Mouse (Mus musculus) MEL (cell line): ENCODE results near the gene Nadk. TPM values are rescaled to one million over a fixed set of nuclear protein-coding genes. Genes with fewer than 3 reads are reported as not detected.

Source experiments
- DNase-seq: peaks from one replicate; pipeline ENCODE4 v3.0.0; 2011; ENCODE audit warnings: low read depth, low spot score
- H3K27ac ChIP-seq: 2 replicates; pipeline ENCODE4 v1.5.1; 2012; ENCODE audit warnings: low read depth, mild to moderate bottlenecking, control low read depth, low read length, moderate library complexity; ENCODE audit not compliant: control insufficient read depth
- H3K27me3 ChIP-seq, 2 experiments: fragments of 150-350 bp in 1 of 2; sonication (generic) in 1 of 2; 2 replicates each; pipeline ENCODE4 v1.6.1; 2012; ENCODE audit warnings: low read length in 2 of 2, mild to moderate bottlenecking in 2 of 2, improper control_type of control experiment in 1 of 2, moderate library complexity in 1 of 2; ENCODE audit not compliant: insufficient read depth in 2 of 2, control insufficient read depth in 1 of 2
- H3K36me3 ChIP-seq, 2 experiments: 2 replicates each; pipeline ENCODE4 v1.6.1; 2012 to 2014; ENCODE audit warnings: low read length in 2 of 2, improper control_type of control experiment in 1 of 2, inconsistent platforms in 1 of 2, mild to moderate bottlenecking in 1 of 2; ENCODE audit not compliant: insufficient read depth in 2 of 2, control insufficient read depth in 1 of 2
- H3K4me1 ChIP-seq, 2 experiments: fragments of 150-350 bp in 1 of 2; sonication (generic) in 1 of 2; 2 replicates each; pipeline ENCODE4 v1.6.1; 2012; ENCODE audit warnings: low read length in 2 of 2, improper control_type of control experiment in 1 of 2, mild to moderate bottlenecking in 1 of 2; ENCODE audit not compliant: insufficient read depth in 2 of 2, control insufficient read depth in 1 of 2
- H3K4me3 ChIP-seq, 2 experiments: fragments of 150-350 bp in 1 of 2; sonication (generic) in 1 of 2; 2 replicates each; pipeline ENCODE4 v1.5.1; 2012; ENCODE audit warnings: low read depth in 2 of 2, low read length in 2 of 2, mild to moderate bottlenecking in 2 of 2, moderate library complexity in 2 of 2, control low read depth in 1 of 2, improper control_type of control experiment in 1 of 2; ENCODE audit not compliant: control insufficient read depth in 1 of 2, insufficient read depth in 1 of 2
- H3K79me2 ChIP-seq: 2 replicates; pipeline ENCODE4 v1.6.1; 2012; ENCODE audit warnings: mild to moderate bottlenecking, low read length, moderate library complexity; ENCODE audit not compliant: control insufficient read depth, poor library complexity, insufficient read depth
- H3K9ac ChIP-seq: 2 replicates; pipeline ENCODE4 v1.6.1; 2012; ENCODE audit warnings: low read depth, mild to moderate bottlenecking, control low read depth, low read length, moderate library complexity; ENCODE audit not compliant: control insufficient read depth, poor library complexity, severe bottlenecking
- H3K9me3 ChIP-seq: fragments of 150-350 bp; sonication (generic); replicated peaks from 2 replicates; pipeline ENCODE4 v1.6.1; 2012; ENCODE audit warnings: mild to moderate bottlenecking, low read length, improper control_type of control experiment, moderate library complexity; ENCODE audit not compliant: insufficient read depth
- CHD2 ChIP-seq: IDR thresholded peaks from 2 replicates; pipeline ENCODE4 v1.6.1; 2011; ENCODE audit warnings: low read length, improper control_type of control experiment
- E2F4 ChIP-seq: IDR thresholded peaks from 2 replicates; pipeline ENCODE4 v1.6.1; 2011; ENCODE audit warnings: low read depth, low read length, improper control_type of control experiment, borderline replicate concordance
- EP300 ChIP-seq, 2 experiments: IDR thresholded peaks; 2 replicates each; pipeline ENCODE4 v1.6.1; 2011; ENCODE audit warnings: improper control_type of control experiment in 2 of 2, low read length in 2 of 2, low read depth in 1 of 2, mild to moderate bottlenecking in 1 of 2
- ETS1 ChIP-seq: IDR thresholded peaks from 2 replicates; pipeline ENCODE4 v1.6.1; 2012; ENCODE audit warnings: low read depth, mild to moderate bottlenecking, inconsistent platforms, low read length, improper control_type of control experiment, moderate library complexity
- GATA1 ChIP-seq: IDR thresholded peaks from 2 replicates; pipeline ENCODE4 v1.6.1; 2011; ENCODE audit warnings: low read depth, low read length, improper control_type of control experiment
- HCFC1 ChIP-seq: IDR thresholded peaks from 2 replicates; pipeline ENCODE4 v1.6.1; 2012; ENCODE audit warnings: low read depth, mild to moderate bottlenecking, inconsistent platforms, low read length, improper control_type of control experiment, moderate library complexity
- KAT2A ChIP-seq: conservative IDR thresholded peaks from 2 replicates; pipeline ENCODE4 v1.6.1; 2012; ENCODE audit warnings: low read depth, low read length, improper control_type of control experiment, inconsistent platforms
- MEF2A ChIP-seq: IDR thresholded peaks from 2 replicates; pipeline ENCODE4 v1.6.1; 2014; ENCODE audit warnings: low read depth, mild to moderate bottlenecking, inconsistent platforms, low read length, improper control_type of control experiment; ENCODE audit not compliant: poor library complexity, insufficient replicate concordance, severe bottlenecking; ENCODE audit errors: extremely low read depth
- POLR2A ChIP-seq, 2 experiments: IDR thresholded peaks; 2 replicates each; pipeline ENCODE4 v1.6.1; 2011 to 2012; ENCODE audit warnings: low read length in 2 of 2, mild to moderate bottlenecking in 2 of 2, control low read depth in 1 of 2, improper control_type of control experiment in 1 of 2, low read depth in 1 of 2, moderate library complexity in 1 of 2; ENCODE audit not compliant: control insufficient read depth in 1 of 2, insufficient read depth in 1 of 2, poor library complexity in 1 of 2
- POLR2AphosphoS5 ChIP-seq: IDR thresholded peaks from 2 replicates; pipeline ENCODE4 v1.6.1; 2012; ENCODE audit warnings: low read depth, borderline replicate concordance, mild to moderate bottlenecking, inconsistent platforms, low read length, moderate library complexity, mixed read lengths
- RCOR1 ChIP-seq: IDR thresholded peaks from 2 replicates; pipeline ENCODE4 v1.6.1; 2012; ENCODE audit warnings: low read depth, mild to moderate bottlenecking, inconsistent platforms, low read length, improper control_type of control experiment
- SIN3A ChIP-seq: IDR thresholded peaks from 2 replicates; pipeline ENCODE4 v1.6.1; 2012; ENCODE audit warnings: low read length, improper control_type of control experiment, inconsistent platforms
- TCF12 ChIP-seq: IDR thresholded peaks from 2 replicates; pipeline ENCODE4 v1.6.1; 2014; ENCODE audit warnings: low read depth, mild to moderate bottlenecking, inconsistent platforms, low read length, improper control_type of control experiment, moderate library complexity
- ZKSCAN1 ChIP-seq: IDR thresholded peaks from 2 replicates; pipeline ENCODE4 v1.6.1; 2012; ENCODE audit warnings: low read depth, mild to moderate bottlenecking, inconsistent platforms, low read length, improper control_type of control experiment, moderate library complexity
- ZNF384 ChIP-seq: IDR thresholded peaks from 2 replicates; pipeline ENCODE4 v1.6.1; 2012; ENCODE audit warnings: low read depth, mild to moderate bottlenecking, inconsistent platforms, low read length, improper control_type of control experiment
- polyA plus RNA-seq, 2 experiments: library from polyadenylated mRNA; stranded (reverse) in 1 of 2; unstranded in 1 of 2; fragments of >175 nt in 1 of 2; fragments of >200 nt in 1 of 2; gene quantifications; 2 replicates each; pipeline versions ENCODE4 v1.2.1 to v1.2.4; 2012; ENCODE audit warnings: low replicate concordance in 2 of 2, low read depth in 1 of 2; ENCODE audit not compliant: insufficient read length in 2 of 2, insufficient read depth in 1 of 2, missing spikeins in 1 of 2
- total RNA-seq: library from RNA; depleted of rRNA; stranded (reverse); fragments of 300-350 nt; gene quantifications from 2 replicates; pipeline ENCODE4 v1.2.3, GENCODE M21; 2012

Nadk gene
- total and polyA plus RNA-seq, 3 experiments: 53.2 to 258 (median 151) TPM

GRCm38 (mm10) chr4:155573876-155574275, 11.7 kb downstream of the Nadk start:
- Histone ChIP-seq H3K79me2 (peaks cover 49% of the 10 kb centered on the region), H3K27me3 (no peaks in the 10 kb centered on the region), H3K27ac (no peak overlapping the region), H3K9me3 (no peaks in the 10 kb centered on the region), H3K4me1 (peaks cover 5 to 34% of the 10 kb centered on the region in 2 experiments), H3K36me3 (peaks cover 0 to 28% of the 10 kb centered on the region in 2 experiments; a peak in 3 of 4 replicates), H3K9ac (no peak overlapping the region), H3K4me3 (no peak overlapping the region)
- TF ChIP-seq TCF12 (no peak), CHD2 (no peak), POLR2A (IDR thresholded peaks at IDR 0.05; ENCODE audit: control insufficient read depth in 1 of 2, insufficient read depth in 1 of 2, low read depth in 1 of 2, low read length in 2 of 2, poor library complexity in 1 of 2) (no peak), ZNF384 (no peak), ZKSCAN1 (no peak)
- no peak for DNase-seq

- H3K4me1 ChIP-seq: peaks cover 4 to 29% of the 10 kb centered on the region in 2 experiments
- no peak overlapping the region for H3K9ac ChIP-seq
- DNase-seq: no peak
- H3K4me3 ChIP-seq: no peak overlapping the region
- TF ChIP-seq GATA1: no peak
- no peak for TF ChIP-seq SIN3A
- no peak for TF ChIP-seq E2F4
- TF ChIP-seq RCOR1: no peak
- no peak for TF ChIP-seq MEF2A
- TF ChIP-seq POLR2AphosphoS5: no peak
- TF ChIP-seq TCF12: no peak
- TF ChIP-seq EP300 (IDR thresholded peaks at IDR 0.05; ENCODE audit: low read depth in 1 of 2, low read length in 2 of 2): no peak
- TF ChIP-seq HCFC1: no peak
- no peak for TF ChIP-seq ZNF384
- TF ChIP-seq ZKSCAN1: no peak
- no peak for TF ChIP-seq ETS1
- TF ChIP-seq POLR2A (IDR thresholded peaks at IDR 0.05; ENCODE audit: control insufficient read depth in 1 of 2, insufficient read depth in 1 of 2, low read depth in 1 of 2, low read length in 2 of 2, poor library complexity in 1 of 2): no peak
- TF ChIP-seq KAT2A: no peak
- H3K79me2 ChIP-seq: peaks cover 40% of the 10 kb centered on the region
- no peak overlapping the region for H3K27ac ChIP-seq
- H3K27me3 ChIP-seq: no peaks in the 10 kb centered on the region
- peaks cover 6 to 28% of the 10 kb centered on the region in 2 experiments for H3K36me3 ChIP-seq
- no peaks in the 10 kb centered on the region for H3K9me3 ChIP-seq
These were observed 12.8 kb downstream of the Nadk start for GRCm38 (mm10) chr4:155574931-155575330.
